ENCODE assay signal across 14 mouse cellular contexts in the genomic region with DNA sequence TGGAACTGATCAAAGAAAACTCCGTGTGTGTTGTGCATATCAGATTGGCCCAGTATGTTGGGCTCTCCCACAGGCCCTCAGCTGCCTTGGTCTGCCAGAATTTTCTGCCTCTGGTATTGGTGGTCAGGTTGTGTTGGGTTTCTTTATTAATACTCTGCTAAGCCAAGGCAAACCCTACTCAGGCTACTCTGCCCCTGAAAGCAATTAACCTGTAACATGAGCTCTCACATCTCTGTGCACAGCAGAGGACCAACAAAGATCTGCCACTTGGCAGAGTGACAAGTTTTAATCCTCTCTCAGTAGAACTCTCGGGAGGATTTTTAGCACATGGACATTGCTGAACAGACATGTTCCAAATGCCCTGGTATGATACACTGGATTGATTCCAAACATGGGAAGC.
A peak's percentile ranks its signal among the peaks of the same experiment; 100 is the strongest.
DNase-seq lines count a peak whose midpoint lies in the region; ATAC-seq and TF ChIP-seq lines count a peak whose summit lies in the region.
"Had no signal": no experiment of that assay in that cellular context is flagged by ENCODE, and none has a peak within 500 bp of the region (broad histone marks: within the 10 kb centered on the region; RNA-seq: fewer than 3 reads in every experiment).

No protein-coding gene starts in this region.

- H3K27me3 ChIP-seq in limb, embryonic 11.5 days (ENCODE audit: control insufficient read depth, insufficient read depth, low read length) = no peaks in the 10 kb centered on the region
- no peaks in the 10 kb centered on the region for H3K27me3 ChIP-seq in limb, embryonic 10.5 days (ENCODE audit: low read depth, poor library complexity, severe bottlenecking)
- no peaks in the 10 kb centered on the region for H3K27me3 ChIP-seq in forebrain, postnatal 0 days (ENCODE audit: insufficient read depth, low read length)
- H3K27me3 ChIP-seq: heart, embryonic 15.5 days; liver, embryonic 15.5 days; neural tube, embryonic 13.5 days had no signal

- H3K4me1 ChIP-seq in limb, embryonic 11.5 days (ENCODE audit: control insufficient read depth, insufficient read depth, low read length) = peaks cover 12% of the 10 kb centered on the region; the same call in 1 of the 2 replicates
- H3K4me1 ChIP-seq in limb, embryonic 10.5 days = peaks cover 46% of the 10 kb centered on the region
- H3K4me1 ChIP-seq in forebrain, postnatal 0 days (ENCODE audit: insufficient read depth) = 0 out of 2 replicates have a peak, but pooled peaks cover 6% of the 10 kb centered on the region
- H3K4me1 ChIP-seq: liver, embryonic 15.5 days had no signal

- H3K4me3 ChIP-seq in limb, embryonic 11.5 days (ENCODE audit: low read depth, low read length) = no peak overlapping the region
- no peak overlapping the region for H3K4me3 ChIP-seq in limb, embryonic 10.5 days
- H3K4me3 ChIP-seq in forebrain, postnatal 0 days (ENCODE audit: low read depth, low read length) = no peak overlapping the region
- H3K4me3 ChIP-seq: heart, embryonic 15.5 days; liver, embryonic 15.5 days; neural tube, embryonic 13.5 days had no signal

- DNase-seq in embryo, embryonic 10 days (ENCODE audit: low spot score) = peak; percentile 40
- no peak for DNase-seq in embryo, embryonic 9.5 days (ENCODE audit: extremely low spot score)
- peak; percentile 35 for DNase-seq in limb, embryonic 11.5 days (ENCODE audit: low spot score)
- DNase-seq in limb, embryonic 10.5 days (ENCODE audit: low spot score) = no peak
- peak; percentile 63 for DNase-seq in forebrain, postnatal 0 days
- DNase-seq in retina, embryonic 14.5 days (ENCODE audit: low spot score) = peak; percentile 1
- no peak for DNase-seq in layer of hippocampus, adult 11-12 months (ENCODE audit: low spot score)
- no peak for DNase-seq in right cerebral cortex, adult 18-20 months
- DNase-seq: gastrocnemius, postnatal 10 days; kidney, adult 9 months had no signal

- peak; percentile 59; the same call in 1 of the 2 replicates for ATAC-seq in limb, embryonic 11.5 days (ENCODE audit: insufficient number of reproducible peaks, low FRiP score, low TSS enrichment, low read depth)
- no peak for ATAC-seq in forebrain, postnatal 0 days

- TF ChIP-seq CTCF in forebrain, postnatal 0 days (IDR thresholded peaks at IDR 0.05; ENCODE audit: low read depth) = no peak

- H3K9ac ChIP-seq in limb, embryonic 11.5 days (ENCODE audit: low read length) = no peak overlapping the region
- no peak overlapping the region for H3K9ac ChIP-seq in forebrain, postnatal 0 days
- H3K9ac ChIP-seq: heart, embryonic 15.5 days; liver, embryonic 15.5 days; neural tube, embryonic 13.5 days had no signal

- no peaks in the 10 kb centered on the region for H3K9me3 ChIP-seq in limb, embryonic 11.5 days (ENCODE audit: control insufficient read depth, low read length)
- no peaks in the 10 kb centered on the region for H3K9me3 ChIP-seq in limb, embryonic 10.5 days (replicated peaks)
- no peaks in the 10 kb centered on the region for H3K9me3 ChIP-seq in forebrain, postnatal 0 days (ENCODE audit: low read length)
- H3K9me3 ChIP-seq: heart, embryonic 15.5 days; liver, embryonic 15.5 days; neural tube, embryonic 13.5 days had no signal

- H3K36me3 ChIP-seq in limb, embryonic 11.5 days (ENCODE audit: control insufficient read depth, insufficient read depth, low read length) = no peaks in the 10 kb centered on the region
- no peaks in the 10 kb centered on the region for H3K36me3 ChIP-seq in limb, embryonic 10.5 days
- H3K36me3 ChIP-seq in forebrain, postnatal 0 days (ENCODE audit: insufficient read depth) = no peaks in the 10 kb centered on the region
- H3K36me3 ChIP-seq: heart, embryonic 15.5 days; liver, embryonic 15.5 days; neural tube, embryonic 13.5 days had no signal

- 34% methylated on average over 2 of the region's 2 CpGs for WGBS in limb, embryonic 11.5 days
- 37% methylated on average over 2 of the region's 2 CpGs for WGBS in limb, embryonic 10.5 days
- 18% methylated on average over 2 of the region's 2 CpGs for WGBS in forebrain, postnatal 0 days

- H3K27ac ChIP-seq in limb, embryonic 11.5 days (replicated peaks; ENCODE audit: low read depth, low read length) = no peak overlapping the region
- no peak overlapping the region for H3K27ac ChIP-seq in limb, embryonic 10.5 days
- peak overlapping the region; percentile 85 for H3K27ac ChIP-seq in forebrain, postnatal 0 days (ENCODE audit: low read depth, low read length)
- H3K27ac ChIP-seq: heart, embryonic 15.5 days; liver, embryonic 15.5 days; neural tube, embryonic 13.5 days; stomach, postnatal 0 days had no signal

- H3K4me2 ChIP-seq in limb, embryonic 11.5 days (ENCODE audit: low read depth, severe bottlenecking) = no peak overlapping the region
- no peak overlapping the region for H3K4me2 ChIP-seq in forebrain, postnatal 0 days (ENCODE audit: low read depth)
- H3K4me2 ChIP-seq: heart, embryonic 15.5 days; liver, embryonic 15.5 days; neural tube, embryonic 13.5 days had no signal

Comparison
In these comparisons a context has a peak if more than half of its experiments do, and no peak if none do; other contexts are left out.
1. DNase-seq: peak in embryo, embryonic 10 days (single experiment), limb, embryonic 11.5 days (single experiment), forebrain, postnatal 0 days (single experiment) and retina, embryonic 14.5 days (single experiment); none in embryo, embryonic 9.5 days (single experiment), limb, embryonic 10.5 days (single experiment), layer of hippocampus, adult 11-12 months (single experiment) and right cerebral cortex, adult 18-20 months (single experiment).